Mouse (Mus musculus) layer of hippocampus, adult 2 months (tissue): ENCODE results near the gene Cnr1. TPM values are rescaled to one million over a fixed set of nuclear protein-coding genes. Genes with fewer than 3 reads are reported as not detected.

Experiments
- DNase-seq, 2 experiments: peaks; one replicate each; pipeline ENCODE4 v3.0.0; 2022; ENCODE audit warnings: low spot score in 2 of 2
- H3K27ac ChIP-seq: fragments of 200-600 bp; 2 replicates; pipeline ENCODE4 v1.8.1; 2022
- H3K4me3 ChIP-seq: fragments of 200-600 bp; 2 replicates; pipeline ENCODE4 v1.8.1; 2022; ENCODE audit warnings: mild to moderate bottlenecking
- CTCF ChIP-seq: fragments of 200-600 bp; conservative IDR thresholded peaks from 2 replicates; pipeline ENCODE4 v1.8.1; 2022; ENCODE audit warnings: antibody characterized with exemption, mild to moderate bottlenecking, moderate library complexity
- long read RNA-seq, 2 experiments: library from polyadenylated mRNA; stranded (forward); transcript quantifications; one replicate each; pipeline ENCODE4 v2.0.0; 2021; ENCODE audit warnings: borderline mapping rate in 2 of 2
- total RNA-seq, 2 experiments: library from RNA; stranded (reverse); gene quantifications; 2 replicates each; pipeline ENCODE4 v1.2.3; 2021

Gene Cnr1
- 100 to 1,000 TPM; 175 to 181 TPM for total RNA-seq
- long read RNA-seq, experiment 1, full-length matches to known transcripts = 19 of 56 reads
- long read RNA-seq, experiment 1, partial matches to known transcripts = 28 of 56 reads
- long read RNA-seq, experiment 1, other reads (novel, unspliced or antisense) = 9 of 56 reads
- long read RNA-seq, experiment 2, full-length matches to known transcripts = 39 of 63 reads
- long read RNA-seq, experiment 2, partial matches to known transcripts = 0 of 63 reads
- long read RNA-seq, experiment 2, other reads (novel, unspliced or antisense) = 24 of 63 reads

GRCm38 (mm10) chr4:33924234-33924888 is at the start of gene Cnr1:
Cnr1 (plus strand) TSS chr4:33924593.
- Histone ChIP-seq H3K27ac (peak within 1 kb of the TSS; percentile 94), H3K4me3 (peak within 1 kb of the TSS; percentile 84)
- peak; percentile 65 to 72 for DNase-seq
- TF ChIP-seq CTCF = no peak

- TF ChIP-seq CTCF = no peak
- H3K27ac ChIP-seq = no peak overlapping the region
- DNase-seq = peak in 1 of 2 experiments; percentile 13
- no peak overlapping the region for H3K4me3 ChIP-seq
These were observed 44.4 kb upstream of the Cnr1 start for GRCm38 (mm10) chr4:33879944-33880343.

- Histone ChIP-seq H3K4me3 (no peak overlapping the region), H3K27ac (no peak overlapping the region)
- TF ChIP-seq CTCF = no peak
- DNase-seq = no peak
These were observed 38.4 kb upstream of the Cnr1 start for GRCm38 (mm10) chr4:33886026-33886425.

- no peak overlapping the region for H3K27ac ChIP-seq
These were observed 34.4 kb upstream of the Cnr1 start for GRCm38 (mm10) chr4:33889976-33890375.

GRCm38 (mm10) chr4:33892178-33892869 is 32.1 kb upstream of the Cnr1 start:
- no peak for TF ChIP-seq CTCF
- no peak overlapping the region for H3K4me3 ChIP-seq
- no peak overlapping the region for H3K27ac ChIP-seq
- DNase-seq = no peak

More at GRCm38 (mm10) chr4:33889976-33890375, 34.4 kb upstream of the Cnr1 start:
- H3K4me3 ChIP-seq = no peak overlapping the region
- TF ChIP-seq CTCF = no peak
- no peak for DNase-seq

GRCm38 (mm10) chr4:33893841-33894240 is 30.6 kb upstream of the Cnr1 start:
- peak; percentile 56 to 59 for DNase-seq
- TF ChIP-seq CTCF = no peak
- no peak overlapping the region for H3K4me3 ChIP-seq
- H3K27ac ChIP-seq = peak overlapping the region; percentile 61; the same call in 1 of the 2 replicates

GRCm38 (mm10) chr4:33895046-33895445 is 29.3 kb upstream of the Cnr1 start:
- no peak for TF ChIP-seq CTCF
- no peak overlapping the region for H3K4me3 ChIP-seq
- DNase-seq = no peak
- no peak overlapping the region for H3K27ac ChIP-seq

GRCm38 (mm10) chr4:33895491-33895890 is 28.9 kb upstream of the Cnr1 start:
- H3K27ac ChIP-seq = no peak overlapping the region
- no peak for TF ChIP-seq CTCF
- H3K4me3 ChIP-seq = no peak overlapping the region
- no peak for DNase-seq

GRCm38 (mm10) chr4:33901659-33902058 is 22.7 kb upstream of the Cnr1 start:
- TF ChIP-seq CTCF = no peak
- Histone ChIP-seq H3K27ac (no peak overlapping the region), H3K4me3 (no peak overlapping the region)
- no peak for DNase-seq

- TF ChIP-seq CTCF = no peak
- no peak for DNase-seq
- Histone ChIP-seq H3K27ac (no peak overlapping the region), H3K4me3 (no peak overlapping the region)
These were observed 20.5 kb upstream of the Cnr1 start for GRCm38 (mm10) chr4:33903812-33904340.

- no peak overlapping the region for H3K27ac ChIP-seq
These were observed 19.6 kb upstream of the Cnr1 start for GRCm38 (mm10) chr4:33904826-33905225.

GRCm38 (mm10) chr4:33908786-33909185 is 15.6 kb upstream of the Cnr1 start:
- no peak overlapping the region for H3K4me3 ChIP-seq
- no peak for DNase-seq
- H3K27ac ChIP-seq = no peak overlapping the region
- no peak for TF ChIP-seq CTCF

More at GRCm38 (mm10) chr4:33904826-33905225, 19.6 kb upstream of the Cnr1 start:
- no peak overlapping the region for H3K4me3 ChIP-seq
- no peak for DNase-seq
- TF ChIP-seq CTCF = no peak

GRCm38 (mm10) chr4:33915730-33916129 is 8.7 kb upstream of the Cnr1 start:
- H3K27ac ChIP-seq = no peak overlapping the region
- H3K4me3 ChIP-seq = no peak overlapping the region
- DNase-seq = peak in 1 of 2 experiments; percentile 31
- no peak for TF ChIP-seq CTCF
